10 mouse cellular contexts compared by ENCODE assay signal in the genomic region with DNA sequence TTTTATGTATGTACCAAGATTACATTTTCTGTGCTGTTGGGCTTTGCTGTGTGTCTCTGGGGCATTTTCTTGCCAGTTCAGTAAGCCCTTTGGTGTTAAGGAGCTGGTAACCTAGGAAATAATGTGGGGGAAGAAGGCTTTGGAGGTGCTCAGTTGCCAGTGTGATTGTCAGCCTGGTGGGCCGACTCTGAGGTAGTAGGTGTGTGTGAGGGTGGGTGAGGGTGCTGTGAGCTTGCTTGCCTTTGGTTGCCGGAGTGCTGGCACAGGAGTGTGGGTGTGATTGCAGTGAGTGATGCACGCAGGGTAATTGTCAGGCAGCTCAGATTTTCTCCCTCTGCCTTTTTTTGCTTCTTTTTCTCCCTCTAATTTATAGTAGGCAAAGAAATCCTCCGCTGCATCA.
DNase-seq lines count a peak whose midpoint lies in the region; ATAC-seq lines count a peak whose summit lies in the region.
"Had no signal": no experiment of that assay in that cellular context is flagged by ENCODE, and none has a peak within 500 bp of the region (broad histone marks: within the 10 kb centered on the region; RNA-seq: fewer than 3 reads in every experiment).

No protein-coding gene starts in this region.

- peaks cover 3% of the 10 kb centered on the region; the same call in 1 of the 2 replicates for H3K4me1 ChIP-seq in midbrain, embryonic 13.5 days (replicated peaks)
- no peaks in the 10 kb centered on the region for H3K4me1 ChIP-seq in midbrain, embryonic 11.5 days (ENCODE audit: control insufficient read depth, insufficient read depth, low read length)
- H3K4me1 ChIP-seq: neural tube, embryonic 15.5 days had no signal

- WGBS in midbrain, embryonic 13.5 days = 83% methylated on average over 4 of the region's 4 CpGs
- 88% methylated on average over 4 of the region's 4 CpGs for WGBS in midbrain, embryonic 11.5 days

- H3K27ac ChIP-seq in midbrain, embryonic 13.5 days = no peak overlapping the region
- no peak overlapping the region for H3K27ac ChIP-seq in midbrain, embryonic 11.5 days (ENCODE audit: low read depth, low read length)
- H3K27ac ChIP-seq: neural tube, embryonic 15.5 days had no signal

- H3K4me3 ChIP-seq in midbrain, embryonic 13.5 days (replicated peaks) = no peak overlapping the region
- no peak overlapping the region for H3K4me3 ChIP-seq in midbrain, embryonic 11.5 days (ENCODE audit: low read depth, low read length)
- H3K4me3 ChIP-seq: erythroblast, embryonic 14.5 days; neural tube, embryonic 15.5 days had no signal

- H3K9ac ChIP-seq in midbrain, embryonic 13.5 days (replicated peaks) = no peak overlapping the region
- H3K9ac ChIP-seq in midbrain, embryonic 11.5 days (ENCODE audit: low read length) = no peak overlapping the region
- H3K9ac ChIP-seq: neural tube, embryonic 15.5 days had no signal

- peak; percentile 43; the same call in 1 of the 2 replicates for ATAC-seq in midbrain, embryonic 13.5 days
- ATAC-seq in midbrain, embryonic 11.5 days (ENCODE audit: low FRiP score) = no peak

- intact Hi-C loops in heart, postnatal 25 days (cut with DNase I) = no loop called here

- no peak overlapping the region for H3K4me2 ChIP-seq in midbrain, embryonic 13.5 days (replicated peaks)
- H3K4me2 ChIP-seq in midbrain, embryonic 11.5 days = no peak overlapping the region
- H3K4me2 ChIP-seq: neural tube, embryonic 15.5 days had no signal

- H3K36me3 ChIP-seq in midbrain, embryonic 13.5 days = no peaks in the 10 kb centered on the region
- no peaks in the 10 kb centered on the region for H3K36me3 ChIP-seq in midbrain, embryonic 11.5 days (ENCODE audit: control insufficient read depth, insufficient read depth, low read length)
- H3K36me3 ChIP-seq: neural tube, embryonic 15.5 days had no signal

- DNase-seq in midbrain, embryonic 11.5 days (ENCODE audit: low spot score, missing footprints) = no peak
- DNase-seq in frontal cortex, postnatal 10 days (ENCODE audit: low spot score in 2 of 2) = peak; percentile 37 to 67
- DNase-seq in layer of hippocampus, postnatal 25 days (ENCODE audit: extremely low spot score in 1 of 2, low spot score in 1 of 2) = peak; percentile 16 to 18
- peak; percentile 11 for DNase-seq in right cerebral cortex, postnatal 14 days
- no peak for DNase-seq in B cell, adult 2 months
- no peak for DNase-seq in kidney, postnatal 36 days
- no peak for DNase-seq in heart, postnatal 25 days (ENCODE audit: low spot score)

- H3K9me3 ChIP-seq in midbrain, embryonic 13.5 days = no peaks in the 10 kb centered on the region
- no peaks in the 10 kb centered on the region for H3K9me3 ChIP-seq in midbrain, embryonic 11.5 days (ENCODE audit: control insufficient read depth, low read length)
- H3K9me3 ChIP-seq: neural tube, embryonic 15.5 days had no signal

- no peaks in the 10 kb centered on the region for H3K27me3 ChIP-seq in midbrain, embryonic 13.5 days
- no peaks in the 10 kb centered on the region for H3K27me3 ChIP-seq in midbrain, embryonic 11.5 days (ENCODE audit: control insufficient read depth, insufficient read depth, low read length)
- H3K27me3 ChIP-seq: neural tube, embryonic 15.5 days had no signal

Comparison
In these comparisons a context has a peak if more than half of its experiments do, and no peak if none do; other contexts are left out.
1. DNase-seq: peak in frontal cortex, postnatal 10 days (2 of 2), layer of hippocampus, postnatal 25 days (2 of 2) and right cerebral cortex, postnatal 14 days (single experiment); none in midbrain, embryonic 11.5 days (single experiment), B cell, adult 2 months (0 of 2), kidney, postnatal 36 days (0 of 2) and heart, postnatal 25 days (single experiment).